17 mouse cellular contexts compared by ENCODE assay signal in the genomic region with DNA sequence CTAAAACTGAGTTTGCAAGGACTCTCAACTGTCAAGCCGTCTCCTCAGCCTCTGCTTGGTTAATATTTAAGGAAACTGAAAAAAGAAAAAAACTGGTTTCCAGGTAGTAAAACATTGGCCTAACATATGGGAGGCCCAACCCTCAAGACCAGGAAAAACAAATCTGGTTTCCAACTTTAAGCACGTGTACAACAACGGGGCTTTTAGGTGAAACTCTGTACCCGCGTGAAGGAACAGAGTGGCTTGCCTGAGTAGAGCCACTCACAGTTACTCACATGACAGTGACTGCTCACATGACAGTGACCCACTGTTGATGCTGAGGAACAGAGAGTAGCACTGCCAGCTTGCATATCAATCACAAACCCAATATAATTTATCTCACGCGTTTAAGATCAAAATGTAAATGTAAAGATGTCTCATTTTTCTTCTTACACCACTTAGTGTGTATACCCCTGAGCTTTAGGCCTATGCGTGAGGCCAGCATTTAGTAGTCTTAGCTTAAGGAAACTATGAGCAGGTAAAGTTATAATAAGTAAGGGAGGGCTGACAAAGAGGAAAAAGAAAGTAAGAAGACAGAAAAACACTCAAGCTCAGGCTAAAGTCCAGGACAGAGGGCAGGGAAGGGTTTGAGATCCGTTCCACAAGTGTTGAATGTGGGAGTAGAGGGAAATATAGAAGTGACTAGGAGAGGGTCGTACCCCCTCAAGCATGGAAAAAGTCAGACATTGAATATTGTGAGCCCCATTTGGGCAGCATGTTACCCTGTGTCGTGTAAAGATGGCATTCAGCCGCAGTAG. TPM values are rescaled to one million over a fixed set of nuclear protein-coding genes. Genes with fewer than 3 reads are reported as not detected.
A peak's percentile ranks its signal among the peaks of the same experiment; 100 is the strongest.
DNase-seq lines count a peak whose midpoint lies in the region; TF ChIP-seq lines count a peak whose summit lies in the region.
"Had no signal": no experiment of that assay in that cellular context is flagged by ENCODE, and none has a peak within 500 bp of the region (broad histone marks: within the 10 kb centered on the region; RNA-seq: fewer than 3 reads in every experiment).

No protein-coding gene starts in this region.

- peak overlapping the region; percentile 78 for H3K27ac ChIP-seq in CH12.LX (ENCODE audit: insufficient read depth, low read depth)
- no peak overlapping the region for H3K27ac ChIP-seq in cerebellum, adult 2 months (ENCODE audit: insufficient read depth, low read length)
- H3K27ac ChIP-seq: forebrain, embryonic 15.5 days; heart, embryonic 13.5 days; left cerebral cortex, adult 2 months; limb, embryonic 10.5 days; liver, embryonic 12.5 days; neural tube, embryonic 12.5 days had no signal

- H3K9me3 ChIP-seq in CH12.LX (replicated peaks; ENCODE audit: low read length) = peaks cover 8% of the 10 kb centered on the region
- H3K9me3 ChIP-seq: forebrain, embryonic 15.5 days; limb, embryonic 10.5 days; liver, embryonic 12.5 days; neural tube, embryonic 12.5 days had no signal

- H3K4me3 ChIP-seq in CH12.LX (replicated peaks in 1 of 3; ENCODE audit: low read depth in 2 of 3, low read length in 2 of 3, poor library complexity in 1 of 3) = no peak overlapping the region
- H3K4me3 ChIP-seq in cerebellum, adult 2 months (replicated peaks; ENCODE audit: insufficient read depth, low read depth, low read length) = no peak overlapping the region
- H3K4me3 ChIP-seq: forebrain, embryonic 15.5 days; heart, embryonic 13.5 days; left cerebral cortex, adult 2 months; limb, embryonic 10.5 days; liver, embryonic 12.5 days; megakaryocyte, embryonic 14.5 days; neural tube, embryonic 12.5 days had no signal

- H3K36me3 ChIP-seq in CH12.LX (replicated peaks in 1 of 2; ENCODE audit: control insufficient read depth in 1 of 2, insufficient read depth in 1 of 2, low read length in 1 of 2) = peaks cover 6 to 18% of the 10 kb centered on the region in 2 experiments
- H3K36me3 ChIP-seq: forebrain, embryonic 15.5 days; limb, embryonic 10.5 days; liver, embryonic 12.5 days; neural tube, embryonic 12.5 days had no signal

- dilution Hi-C loops in CH12.LX (cut with MboI; ENCODE audit: extremely low pct_ligation_motif_present, extremely low pct_unique_long_range_greater_than_20kb, low sequenced_read_pairs) = no loop called here

- peak overlapping the region; percentile 71 for H3K4me2 ChIP-seq in CH12.LX (ENCODE audit: insufficient read depth, low read depth, poor library complexity, severe bottlenecking)
- H3K4me2 ChIP-seq: forebrain, embryonic 15.5 days; heart, embryonic 13.5 days; liver, embryonic 12.5 days; neural tube, embryonic 12.5 days had no signal

- peak; percentile 28 for DNase-seq in CD4-positive, CD25-positive, alpha-beta regulatory T cell, adult 2 months (ENCODE audit: low read depth, low spot score)
- DNase-seq in CH12.LX (ENCODE audit: extremely low read depth) = peak; percentile 57
- DNase-seq in kidney, adult 8-10 months = peak; percentile 21 to 61
- peak; percentile 56 for DNase-seq in large intestine, adult 2 months (ENCODE audit: low read depth, low spot score)
- DNase-seq in left cerebral cortex, adult 18-20 months (ENCODE audit: low spot score in 2 of 2) = no peak
- DNase-seq in cerebellum, adult 2 months = no peak
- DNase-seq in cerebellum, postnatal 36 days = no peak
- DNase-seq: cerebellum, postnatal 25 days; heart, postnatal 36 days; thymus, adult 2 months had no signal

- in situ Hi-C loops in CH12.LX (cut with MboI; ENCODE audit: low pct_ligation_motif_present, low pct_unique_long_range_greater_than_20kb, low sequenced_read_pairs) = loop anchor here (5.0 kb wide), 1 partner anchor 38 kb away; no protein-coding TSS in a partner anchor

- H3K79me2 ChIP-seq in CH12.LX (replicated peaks; ENCODE audit: control insufficient read depth, extremely low read depth, insufficient read depth, poor library complexity, severe bottlenecking) = peaks cover 3% of the 10 kb centered on the region; the same call in 1 of the 2 replicates

- peak; percentile 17 for TF ChIP-seq EP300 in CH12.LX (IDR thresholded peaks at IDR 0.05; ENCODE audit: low read length)

- H3K4me1 ChIP-seq in CH12.LX (ENCODE audit: control insufficient read depth in 1 of 2, insufficient read depth in 2 of 2) = peaks cover 27 to 66% of the 10 kb centered on the region in 2 experiments
- H3K4me1 ChIP-seq in cerebellum, adult 2 months (ENCODE audit: control insufficient read depth, insufficient read depth, low read length) = no peaks in the 10 kb centered on the region
- H3K4me1 ChIP-seq: forebrain, embryonic 15.5 days; heart, embryonic 13.5 days; limb, embryonic 10.5 days; liver, embryonic 12.5 days; neural tube, embryonic 12.5 days had no signal

- TF ChIP-seq CTCF in CH12.LX (conservative IDR thresholded peaks at IDR 0.05 in 1 of 2, IDR thresholded peaks at IDR 0.05 in 1 of 2; ENCODE audit: low read depth in 2 of 2, low read length in 2 of 2) = no peak
- TF ChIP-seq CTCF in cerebellum, adult 2 months (IDR thresholded peaks at IDR 0.05; ENCODE audit: borderline replicate concordance, insufficient read depth, low read depth, low read length) = no peak

- peak overlapping the region; percentile 59 for H3K9ac ChIP-seq in CH12.LX (ENCODE audit: insufficient read depth, low read depth)
- H3K9ac ChIP-seq: forebrain, embryonic 15.5 days; heart, embryonic 13.5 days; liver, embryonic 12.5 days; neural tube, embryonic 12.5 days had no signal

- 40% methylated on average over 12 of the region's 12 CpGs for WGBS in large intestine, adult 2 months
- 88% methylated on average over 12 of the region's 12 CpGs for WGBS in cerebellum, adult 2 months

- H3K27me3 ChIP-seq in CH12.LX (replicated peaks) = no peaks in the 10 kb centered on the region
- no peaks in the 10 kb centered on the region for H3K27me3 ChIP-seq in cerebellum, adult 2 months (ENCODE audit: control insufficient read depth, insufficient read depth, low read length)
- H3K27me3 ChIP-seq: forebrain, embryonic 15.5 days; heart, embryonic 13.5 days; liver, embryonic 12.5 days; megakaryocyte, embryonic 14.5 days; neural tube, embryonic 12.5 days had no signal

- TF ChIP-seq POLR2A in CH12.LX (IDR thresholded peaks at IDR 0.05; ENCODE audit: low read depth, low read length) = no peak
- TF ChIP-seq POLR2A in cerebellum, adult 2 months (IDR thresholded peaks at IDR 0.05; ENCODE audit: borderline replicate concordance, insufficient read depth, low read length) = no peak

- no peak; the same call in 1 of the 2 replicates for TF ChIP-seq RAD21 in CH12.LX (IDR thresholded peaks at IDR 0.05; ENCODE audit: low read depth, low read length)

TF ChIP-seq in CH12.LX, 34 proteins besides CTCF, POLR2A, EP300 and RAD21 (continues in another document):
- peak; percentile 65 for TF ChIP-seq IRF4 (IDR thresholded peaks at IDR 0.05; ENCODE audit: low read depth, low read length)
- no peak for TF ChIP-seq NELFE (IDR thresholded peaks at IDR 0.05; ENCODE audit: low read depth, low read length)
- peak; percentile 23; the same call in 1 of the 2 replicates for TF ChIP-seq MEF2A (IDR thresholded peaks at IDR 0.05; ENCODE audit: borderline replicate concordance, low read depth, low read length)
- no peak for TF ChIP-seq ZKSCAN1 (IDR thresholded peaks at IDR 0.05; ENCODE audit: borderline replicate concordance, low read depth, low read length)
- TF ChIP-seq GABPA (IDR thresholded peaks at IDR 0.05; ENCODE audit: insufficient replicate concordance, low read depth, low read length) = no peak
- TF ChIP-seq MYC (IDR thresholded peaks at IDR 0.05; ENCODE audit: low read depth, low read length) = peak; percentile 83
- no peak for TF ChIP-seq JUN (IDR thresholded peaks at IDR 0.05; ENCODE audit: insufficient read depth, low read depth, low read length)
- 0 out of 2 replicates have a peak, but pooled peaks have one; percentile 27 for TF ChIP-seq RCOR1 (conservative IDR thresholded peaks at IDR 0.05; ENCODE audit: low read depth, low read length)
- peak; percentile 98 for TF ChIP-seq BHLHE40 (IDR thresholded peaks at IDR 0.05; ENCODE audit: low read depth, low read length)
- peak; percentile 66 for TF ChIP-seq USF1 (IDR thresholded peaks at IDR 0.05; ENCODE audit: low read depth, low read length)
- TF ChIP-seq NRF1 (IDR thresholded peaks at IDR 0.05; ENCODE audit: low read depth, low read length) = no peak
- TF ChIP-seq MAZ (IDR thresholded peaks at IDR 0.05; ENCODE audit: low read depth, low read length) = no peak
- TF ChIP-seq PAX5 (IDR thresholded peaks at IDR 0.05; ENCODE audit: low read length) = no peak
- no peak for TF ChIP-seq UBTF (IDR thresholded peaks at IDR 0.05; ENCODE audit: low read depth, low read length)
- no peak; the same call in 1 of the 2 replicates for TF ChIP-seq ELF1 (IDR thresholded peaks at IDR 0.05; ENCODE audit: low read depth, low read length)
- no peak for TF ChIP-seq CHD1 (IDR thresholded peaks at IDR 0.05; ENCODE audit: low read depth, low read length)
- peak; percentile 63 for TF ChIP-seq USF2 (conservative IDR thresholded peaks at IDR 0.05; ENCODE audit: low read depth, low read length)
- no peak for TF ChIP-seq ZC3H11A (IDR thresholded peaks at IDR 0.05; ENCODE audit: low read depth, low read length)
- peak; percentile 87 for TF ChIP-seq MAX (IDR thresholded peaks at IDR 0.05; ENCODE audit: low read length)
- TF ChIP-seq E2F4 (IDR thresholded peaks at IDR 0.05; ENCODE audit: insufficient replicate concordance, low read depth, low read length) = no peak
- TF ChIP-seq POLR2AphosphoS2 (IDR thresholded peaks at IDR 0.05; ENCODE audit: low read depth, low read length) = no peak
- no peak for TF ChIP-seq MAFK (IDR thresholded peaks at IDR 0.05; ENCODE audit: insufficient replicate concordance, low read length)
- no peak for TF ChIP-seq KAT2A (IDR thresholded peaks at IDR 0.05; ENCODE audit: insufficient replicate concordance, low read length)
- TF ChIP-seq CHD2 (IDR thresholded peaks at IDR 0.05; ENCODE audit: low read length) = no peak
- peak; percentile 35 for TF ChIP-seq HCFC1 (IDR thresholded peaks at IDR 0.05; ENCODE audit: low read depth, low read length)
- no peak for TF ChIP-seq TBP (conservative IDR thresholded peaks at IDR 0.05; ENCODE audit: low read depth, low read length)
- no peak for TF ChIP-seq TCF12 (IDR thresholded peaks at IDR 0.05; ENCODE audit: low read depth, low read length)
- peak; percentile 81 for TF ChIP-seq ETS1 (conservative IDR thresholded peaks at IDR 0.05; ENCODE audit: low read depth, low read length)
- TF ChIP-seq ZNF384 (IDR thresholded peaks at IDR 0.05; ENCODE audit: low read depth, low read length) = peak; percentile 83

RNA-seq across cellular contexts. Expression of gene Tnfaip3, which starts 19.8 kb away (rescaled TPM):
- total RNA-seq in CH12.LX (2012; rRNA removed) (65.3 and 95.3 TPM in 2 replicates), CH12.LX (2014; rRNA removed) (38.8 and 51.7 TPM in 2 replicates)
- 21.4 and 24.6 TPM in 2 replicates for polyA plus RNA-seq in CH12.LX (2012; ENCODE audit: insufficient read length, low read depth)
- 9.9 and 17.4 TPM in 2 replicates for polyA plus RNA-seq in large intestine, adult 2 months (2012; rRNA removed)
- total RNA-seq in left cerebral cortex, adult 18-20 months (2021) = 1 to 10 TPM; 4.6 to 6.4 TPM
- polyA plus RNA-seq in cerebellum, adult 2 months (2012; rRNA removed) = 2.2 and 2.3 TPM in 2 replicates

Comparison
In these comparisons a context has a peak if more than half of its experiments do, and no peak if none do; other contexts are left out.
1. DNase-seq: peak in CD4-positive, CD25-positive, alpha-beta regulatory T cell, adult 2 months (single experiment), CH12.LX (single experiment), kidney, adult 8-10 months (2 of 2) and large intestine, adult 2 months (single experiment); none in left cerebral cortex, adult 18-20 months (0 of 2), cerebellum, adult 2 months (0 of 2) and cerebellum, postnatal 36 days (0 of 2).